Mouse (Mus musculus) megakaryocyte, embryonic 14.5 days (primary cell): ENCODE data around the gene Sprr2e.

Experiments
- FLI1 ChIP-seq: IDR thresholded peaks from 2 replicates; pipeline ENCODE4 v1.6.1; 2012; ENCODE audit warnings: low read length, inconsistent platforms, mixed read lengths
- GATA1 ChIP-seq: IDR thresholded peaks from 3 replicates; pipeline ENCODE4 v1.6.1; 2012; ENCODE audit warnings: mixed read lengths, low read length, inconsistent platforms, borderline replicate concordance

GRCm38 (mm10) chr3:92336278-92336677 is 15.7 kb upstream of the Sprr2e start:
- no peak for TF ChIP-seq FLI1
- no peak for TF ChIP-seq GATA1
